Mouse (Mus musculus) frontal cortex, adult (tissue): ENCODE measurements around the gene Mfng.

Experiments used
- ATAC-seq: cut with Nextera tagmentation; 2 replicates; pipeline ENCODE4 v1.9.2; 2017; ENCODE audit warnings: mild to moderate bottlenecking, moderate library complexity, mixed read lengths; ENCODE audit not compliant: low TSS enrichment

The Mfng gene

GRCm38 (mm10) chr15:78787287-78787856 lies 14.1 kb upstream of the Mfng start:
- ATAC-seq: no peak

GRCm38 (mm10) chr15:78786411-78786818 lies 13.1 kb upstream of the Mfng start:
- ATAC-seq: no peak

- ATAC-seq: no peak
Measured at GRCm38 (mm10) chr15:78785961-78786360, 12.7 kb upstream of the Mfng start.

GRCm38 (mm10) chr15:78785258-78785657 lies 12.0 kb upstream of the Mfng start:
- ATAC-seq: no peak

- no peak for ATAC-seq
Measured at GRCm38 (mm10) chr15:78784520-78784919, 11.2 kb upstream of the Mfng start.

GRCm38 (mm10) chr15:78782348-78783103 lies 9.3 kb upstream of the Mfng start:
- ATAC-seq: no peak

GRCm38 (mm10) chr15:78780908-78781307 lies 7.6 kb upstream of the Mfng start:
- no peak for ATAC-seq

GRCm38 (mm10) chr15:78780359-78780758 lies 7.1 kb upstream of the Mfng start:
- no peak for ATAC-seq

GRCm38 (mm10) chr15:78779690-78780089 lies 6.4 kb upstream of the Mfng start:
- ATAC-seq: no peak

GRCm38 (mm10) chr15:78779253-78779652 lies 6.0 kb upstream of the Mfng start:
- ATAC-seq: no peak

GRCm38 (mm10) chr15:78778077-78778870 lies 5.0 kb upstream of the Mfng start:
- ATAC-seq: peak; percentile 83

- no peak for ATAC-seq
Measured at GRCm38 (mm10) chr15:78772856-78773255, 419 bp downstream of the Mfng start.

GRCm38 (mm10) chr15:78772368-78772763 lies 909 bp downstream of the Mfng start:
- no peak for ATAC-seq

GRCm38 (mm10) chr15:78771531-78772367 lies 1.5 kb downstream of the Mfng start:
- ATAC-seq: no peak

GRCm38 (mm10) chr15:78770983-78771355 lies 2.3 kb downstream of the Mfng start:
- ATAC-seq: no peak

GRCm38 (mm10) chr15:78770234-78770982 lies 2.9 kb downstream of the Mfng start:
- no peak for ATAC-seq

- ATAC-seq: no peak
Measured at GRCm38 (mm10) chr15:78769064-78769463, 4.2 kb downstream of the Mfng start.

- no peak for ATAC-seq
Measured at GRCm38 (mm10) chr15:78763704-78764103, 9.6 kb downstream of the Mfng start.

- ATAC-seq: no peak
Measured at GRCm38 (mm10) chr15:78763210-78763609, 10.1 kb downstream of the Mfng start.

GRCm38 (mm10) chr15:78761112-78761511 lies 12.2 kb downstream of the Mfng start:
- no peak for ATAC-seq

GRCm38 (mm10) chr15:78758132-78758531 lies 15.1 kb downstream of the Mfng start:
- no peak for ATAC-seq
